Mouse (Mus musculus) hindbrain, postnatal 0 days (tissue): ENCODE data around the gene Ssr2. TPM values are rescaled to one million over a fixed set of nuclear protein-coding genes. Genes with fewer than 3 reads are reported as not detected.
A peak's percentile ranks its signal among the peaks of the same experiment; 100 is the strongest.

Experiments used
- ATAC-seq: fragments of 200-750 bp; cut with Nextera tagmentation; 2 replicates; pipeline ENCODE4 v1.8.0; 2017; ENCODE audit warnings: mild to moderate bottlenecking, moderate TSS enrichment, moderate library complexity
- DNase-seq: peaks from one replicate; pipeline ENCODE4 v3.0.0-alpha.2; 2015; ENCODE audit warnings: low spot score
- H3K27ac ChIP-seq: fragments of 300-500 bp; sonication (generic); 2 replicates; pipeline ENCODE4 v1.5.1; 2014; ENCODE audit warnings: mild to moderate bottlenecking
- H3K27me3 ChIP-seq: fragments of 300-500 bp; sonication (generic); 2 replicates; pipeline ENCODE4 v1.6.1; 2014; ENCODE audit warnings: low read length, mixed read lengths; ENCODE audit not compliant: insufficient read depth
- H3K36me3 ChIP-seq: fragments of 300-500 bp; sonication (generic); 2 replicates; pipeline ENCODE4 v1.6.1; 2014; ENCODE audit warnings: low read length, mixed read lengths; ENCODE audit not compliant: insufficient read depth
- H3K4me1 ChIP-seq: fragments of 300-500 bp; sonication (generic); 2 replicates; pipeline ENCODE4 v1.6.1; 2014; ENCODE audit warnings: antibody characterized with exemption, low read length, mixed read lengths; ENCODE audit not compliant: insufficient read depth
- H3K4me2 ChIP-seq: fragments of 300-500 bp; sonication (generic); 2 replicates; pipeline ENCODE4 v1.6.1; 2014; ENCODE audit warnings: low read depth, mild to moderate bottlenecking, low read length, moderate library complexity, mixed read lengths
- H3K4me3 ChIP-seq: fragments of 300-500 bp; sonication (generic); 2 replicates; pipeline ENCODE4 v1.5.1; 2014; ENCODE audit warnings: low read length
- H3K9ac ChIP-seq: fragments of 300-500 bp; sonication (generic); replicated peaks from 2 replicates; pipeline ENCODE4 v1.6.1; 2014; ENCODE audit warnings: mild to moderate bottlenecking, low read length, moderate library complexity, mixed read lengths
- H3K9me3 ChIP-seq: fragments of 300-500 bp; sonication (generic); 2 replicates; pipeline ENCODE4 v1.6.1; 2016; ENCODE audit warnings: low read length, mixed read lengths
- CTCF ChIP-seq: IDR thresholded peaks from 2 replicates; pipeline ENCODE4 v1.5.1; 2016; ENCODE audit warnings: antibody characterized with exemption, control low read depth, low read depth
- WGBS: fragments of 180-500 bp; shearing (Covaris S2); extraction: QIAGEN DNeasy Blood & Tissue Kit; methylation state at CpG from one replicate; pipeline ENCODE4 v1.1.7; 2014; 5-methylcytosine and 5-hydroxymethylcytosine counted together
- polyA plus RNA-seq: library from polyadenylated mRNA; unstranded; fragments of >200 nt; fragmentation: Nextera tagmentation; extraction: Ambion mirVana; gene quantifications from 2 replicates; pipeline ENCODE4 v1.2.1, GENCODE M21; 2015
- total RNA-seq: library from RNA; depleted of rRNA; stranded (reverse); fragments of >200 nt; gene quantifications from 2 replicates; pipeline ENCODE4 v1.2.3, GENCODE M21; 2014

Gene Ssr2
- total and polyA plus RNA-seq, 2 experiments from 2014 or later: 210 to 307 TPM

- 0 out of 2 replicates have a peak, but pooled peaks have one; percentile 1 for TF ChIP-seq CTCF
- peaks cover 18% of the 10 kb centered on the region for H3K4me1 ChIP-seq
- ATAC-seq: peak; percentile 25
- DNase-seq: peak; percentile 71
- H3K4me3 ChIP-seq: peak overlapping the region; percentile 66
- H3K9ac ChIP-seq: peak overlapping the region; percentile 72
- H3K9me3 ChIP-seq: no peaks in the 10 kb centered on the region
- H3K27ac ChIP-seq: peak overlapping the region; percentile 91
- H3K27me3 ChIP-seq: no peaks in the 10 kb centered on the region
- under 1% methylated on average over 36 of the region's 36 CpGs for WGBS
- H3K4me2 ChIP-seq: peak overlapping the region; percentile 91
- H3K36me3 ChIP-seq: no peaks in the 10 kb centered on the region
Observed at GRCm38 (mm10) chr3:88621537-88622112, 45.9 kb downstream of the Ssr2 start.

- H3K36me3 ChIP-seq: no peaks in the 10 kb centered on the region
- H3K4me3 ChIP-seq: peak overlapping the region; percentile 66
- H3K9ac ChIP-seq: peak overlapping the region; percentile 72
- WGBS: under 1% methylated on average over 24 of the region's 24 CpGs
- peak overlapping the region; percentile 91 for H3K27ac ChIP-seq
- peaks cover 18% of the 10 kb centered on the region for H3K4me1 ChIP-seq
- ATAC-seq: peak; percentile 24
- DNase-seq: peak; percentile 69
- no peak for TF ChIP-seq CTCF
- no peaks in the 10 kb centered on the region for H3K27me3 ChIP-seq
- H3K9me3 ChIP-seq: no peaks in the 10 kb centered on the region
- H3K4me2 ChIP-seq: peak overlapping the region; percentile 91
Observed at GRCm38 (mm10) chr3:88622113-88622940, 46.7 kb downstream of the Ssr2 start.

GRCm38 (mm10) chr3:88622941-88623345, 47.3 kb downstream of the Ssr2 start:
- no peak for TF ChIP-seq CTCF
- Histone ChIP-seq H3K9me3 (no peaks in the 10 kb centered on the region), H3K9ac (peak overlapping the region; percentile 72), H3K27ac (peak overlapping the region; percentile 91), H3K4me3 (peak overlapping the region; percentile 66), H3K27me3 (no peaks in the 10 kb centered on the region), H3K36me3 (no peaks in the 10 kb centered on the region), H3K4me2 (peak overlapping the region; percentile 91), H3K4me1 (peaks cover 22% of the 10 kb centered on the region)
- peak; percentile 34 for ATAC-seq
- DNase-seq: peak; percentile 70
- WGBS: 0% methylated on average over 6 of the region's 6 CpGs

GRCm38 (mm10) chr3:88623346-88624135, 47.9 kb downstream of the Ssr2 start:
- Histone ChIP-seq H3K27me3 (no peaks in the 10 kb centered on the region), H3K4me3 (peak overlapping the region; percentile 66), H3K4me1 (peaks cover 22% of the 10 kb centered on the region), H3K27ac (peak overlapping the region; percentile 91), H3K9me3 (no peaks in the 10 kb centered on the region), H3K4me2 (peak overlapping the region; percentile 91), H3K36me3 (no peaks in the 10 kb centered on the region), H3K9ac (peak overlapping the region; percentile 72)
- 2% methylated on average over 15 of the region's 15 CpGs for WGBS
- no peak for TF ChIP-seq CTCF
- DNase-seq: peak; percentile 50
- ATAC-seq: no peak

GRCm38 (mm10) chr3:88624324-88624723, 48.6 kb downstream of the Ssr2 start:
- WGBS: 7% methylated on average over 4 of the region's 4 CpGs
- Histone ChIP-seq H3K9ac (peak overlapping the region; percentile 72), H3K4me3 (peak overlapping the region; percentile 66), H3K36me3 (no peaks in the 10 kb centered on the region), H3K27me3 (no peaks in the 10 kb centered on the region), H3K27ac (peak overlapping the region; percentile 91), H3K9me3 (no peaks in the 10 kb centered on the region), H3K4me1 (peaks cover 22% of the 10 kb centered on the region), H3K4me2 (peak overlapping the region; percentile 91)
- DNase-seq: peak; percentile 73
- peak; percentile 11; the same call in 1 of the 2 replicates for ATAC-seq
- TF ChIP-seq CTCF: no peak

- no peak for TF ChIP-seq CTCF
- ATAC-seq: no peak
- H3K9ac ChIP-seq: peak overlapping the region; percentile 72; the same call in 1 of the 2 replicates
- peaks cover 22% of the 10 kb centered on the region for H3K4me1 ChIP-seq
- WGBS: 20% methylated on average over 2 of the region's 2 CpGs
- H3K9me3 ChIP-seq: no peaks in the 10 kb centered on the region
- peaks cover 4% of the 10 kb centered on the region for H3K36me3 ChIP-seq
- no peak for DNase-seq
- peak overlapping the region; percentile 91 for H3K27ac ChIP-seq
- peak overlapping the region; percentile 66 for H3K4me3 ChIP-seq
- peak overlapping the region; percentile 91 for H3K4me2 ChIP-seq
- H3K27me3 ChIP-seq: no peaks in the 10 kb centered on the region
Observed at GRCm38 (mm10) chr3:88624951-88625350, 49.3 kb downstream of the Ssr2 start.
